Mouse (Mus musculus): ENCODE results near the gene Rnd2. TPM values are rescaled to one million over a fixed set of nuclear protein-coding genes. Genes with fewer than 3 reads are reported as not detected.

Rnd2 gene
- polyA plus RNA-seq, 2 experiments: 10.4 to 20.7 TPM

DNA sequence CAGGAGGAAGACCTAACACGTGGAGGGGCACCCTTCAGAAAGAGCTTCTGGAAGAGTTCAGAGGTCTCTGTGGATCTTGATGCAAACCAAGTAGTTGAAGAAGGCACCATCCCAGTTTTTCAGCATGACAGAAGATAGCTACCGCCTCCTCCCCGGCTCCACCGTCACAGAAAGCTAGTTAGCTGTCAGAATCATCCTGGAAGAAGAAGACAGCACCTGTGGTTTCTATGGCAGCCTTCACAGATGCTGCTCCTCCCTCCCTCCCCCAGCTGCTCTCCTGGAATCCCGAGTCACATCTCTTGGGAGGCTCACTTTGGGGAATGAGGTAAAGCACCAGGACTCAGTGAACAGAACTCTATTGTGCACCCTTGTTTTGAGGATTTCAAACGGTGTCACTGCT, 45.8 kb upstream of the Rnd2 start:
- no peak for ATAC-seq (ENCODE audit: low FRiP score, low read depth)
- H3K27me3 ChIP-seq (ENCODE audit: control insufficient read depth, insufficient read depth, low read length): no peaks in the 10 kb centered on the region
- H3K9me3 ChIP-seq (ENCODE audit: control insufficient read depth, low read length): no peaks in the 10 kb centered on the region
- H3K4me2 ChIP-seq (replicated peaks; ENCODE audit: low read depth, low read length, severe bottlenecking): no peak overlapping the region
- H3K36me3 ChIP-seq (ENCODE audit: control insufficient read depth, insufficient read depth, low read length): peaks cover under 1% of the 10 kb centered on the region; the same call in 1 of the 2 replicates
- no peak for DNase-seq (ENCODE audit: low spot score)
- H3K27ac ChIP-seq (replicated peaks; ENCODE audit: low read depth, low read length): no peak overlapping the region
- WGBS: 59% methylated on average over 6 of the region's 6 CpGs
- H3K4me3 ChIP-seq (replicated peaks; ENCODE audit: low read length): no peak overlapping the region
- no peak overlapping the region for H3K9ac ChIP-seq (ENCODE audit: low read depth, low read length, severe bottlenecking)
- peaks cover 10% of the 10 kb centered on the region for H3K4me1 ChIP-seq (ENCODE audit: control insufficient read depth, insufficient read depth, low read length)
- TF ChIP-seq POLR2A (IDR thresholded peaks at IDR 0.05; ENCODE audit: borderline replicate concordance, extremely low read depth, insufficient read depth, insufficient read length): no peak

DNA sequence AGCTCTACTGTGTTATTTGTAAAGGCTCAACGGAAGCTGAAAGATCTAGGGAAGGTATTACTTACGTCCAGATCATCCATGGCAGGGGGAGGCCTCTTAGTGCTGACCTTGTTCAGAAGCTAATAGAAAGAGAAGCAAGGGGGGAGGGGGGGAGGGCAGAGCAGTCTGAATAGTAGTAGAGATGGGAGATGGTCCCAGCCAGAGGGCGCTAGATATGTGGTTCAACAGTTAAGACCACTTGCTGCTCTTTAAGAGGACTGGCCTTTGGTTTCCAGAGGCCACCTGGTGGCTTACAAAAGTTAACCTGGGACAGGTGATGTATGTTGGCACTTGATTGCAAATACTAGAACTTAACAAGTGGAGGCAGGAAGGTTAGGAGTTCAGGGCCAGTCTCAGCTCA, 45.2 kb upstream of the Rnd2 start:
- H3K36me3 ChIP-seq (ENCODE audit: control insufficient read depth, insufficient read depth, low read length): no peaks in the 10 kb centered on the region
- H3K27me3 ChIP-seq (ENCODE audit: control insufficient read depth, insufficient read depth, low read length): no peaks in the 10 kb centered on the region
- no peak overlapping the region for H3K9ac ChIP-seq (ENCODE audit: low read depth, low read length, severe bottlenecking)
- H3K4me2 ChIP-seq (replicated peaks; ENCODE audit: low read depth, low read length, severe bottlenecking): no peak overlapping the region
- peaks cover 15% of the 10 kb centered on the region for H3K4me1 ChIP-seq (ENCODE audit: control insufficient read depth, insufficient read depth, low read length)
- ATAC-seq (ENCODE audit: low FRiP score, low read depth): no peak
- DNase-seq (ENCODE audit: low spot score): no peak
- TF ChIP-seq POLR2A (IDR thresholded peaks at IDR 0.05; ENCODE audit: borderline replicate concordance, extremely low read depth, insufficient read depth, insufficient read length): no peak
- H3K9me3 ChIP-seq (ENCODE audit: control insufficient read depth, low read length): no peaks in the 10 kb centered on the region
- no peak overlapping the region for H3K4me3 ChIP-seq (replicated peaks; ENCODE audit: low read length)
- 33% methylated on average over 3 of the region's 3 CpGs for WGBS
- H3K27ac ChIP-seq (replicated peaks; ENCODE audit: low read depth, low read length): no peak overlapping the region

- no peak for TF ChIP-seq POLR2A (IDR thresholded peaks at IDR 0.05; ENCODE audit: borderline replicate concordance, extremely low read depth, insufficient read depth, insufficient read length)
- no peak for ATAC-seq (ENCODE audit: low FRiP score, low read depth)
- H3K9ac ChIP-seq (ENCODE audit: low read depth, low read length, severe bottlenecking): no peak overlapping the region
These were observed 44.7 kb upstream of the Rnd2 start for GRCm38 (mm10) chr11:101420148-101420547.

DNA sequence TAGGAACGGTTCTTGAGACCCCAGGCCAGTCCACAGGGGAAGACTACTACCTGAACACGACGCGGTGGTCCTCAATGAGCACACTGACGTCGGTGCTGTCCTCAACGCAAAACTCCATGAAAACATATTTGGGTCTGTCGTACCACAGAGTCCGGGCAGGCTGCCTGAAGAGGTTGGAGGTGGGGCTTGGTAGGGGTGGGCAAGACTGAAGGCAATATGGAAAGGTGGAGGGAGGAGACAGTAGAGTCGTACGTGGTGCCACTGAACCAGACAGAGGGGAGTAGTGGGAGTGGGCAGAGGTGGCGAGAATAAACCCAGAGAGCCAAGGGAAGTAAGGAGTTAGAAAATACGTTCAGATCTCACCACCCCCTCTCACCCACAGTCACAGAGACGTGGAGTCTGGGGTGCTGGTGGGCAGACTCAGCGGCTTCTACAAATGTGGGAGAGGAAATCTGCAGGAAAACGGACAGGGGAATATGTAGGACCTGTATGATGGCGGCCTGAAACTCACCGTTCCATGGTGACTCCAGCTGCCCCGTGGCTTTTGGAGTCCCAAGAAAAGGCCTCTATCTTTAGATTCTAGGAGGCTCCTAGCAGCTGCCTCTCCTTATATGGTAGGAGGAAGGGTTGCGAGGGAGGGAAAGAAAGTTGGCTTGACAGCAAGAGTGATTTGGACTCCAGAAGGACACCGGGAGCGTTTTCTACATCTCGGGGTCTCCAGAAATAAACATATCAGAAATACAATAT, 40.5 kb upstream of the Rnd2 start, which contains the start of gene Gm27029:
Gene Gm27029 (minus strand): TSS at position 692 of the 747 bp plus-strand sequence.
- peaks cover 19% of the 10 kb centered on the region for H3K4me1 ChIP-seq (ENCODE audit: control insufficient read depth, insufficient read depth, low read length)
- H3K4me2 ChIP-seq (replicated peaks; ENCODE audit: low read depth, low read length, severe bottlenecking): peak within 1 kb of the TSS; percentile 82
- no peak for TF ChIP-seq POLR2A (IDR thresholded peaks at IDR 0.05; ENCODE audit: borderline replicate concordance, extremely low read depth, insufficient read depth, insufficient read length)
- H3K36me3 ChIP-seq (ENCODE audit: control insufficient read depth, insufficient read depth, low read length): peaks cover under 1% of the 10 kb centered on the region
- peak within 1 kb of the TSS; percentile 72 for H3K27ac ChIP-seq (replicated peaks; ENCODE audit: low read depth, low read length)
- no peaks in the 10 kb centered on the region for H3K9me3 ChIP-seq (ENCODE audit: control insufficient read depth, low read length)
- H3K27me3 ChIP-seq (ENCODE audit: control insufficient read depth, insufficient read depth, low read length): no peaks in the 10 kb centered on the region
- H3K9ac ChIP-seq (ENCODE audit: low read depth, low read length, severe bottlenecking): peak within 1 kb of the TSS; percentile 73
- ATAC-seq (ENCODE audit: low FRiP score, low read depth) (peak; percentile 76), DNase-seq (ENCODE audit: low spot score) (no peak)
- peak within 1 kb of the TSS; percentile 97 for H3K4me3 ChIP-seq (replicated peaks; ENCODE audit: low read length)
- 4% methylated on average over 23 of the region's 23 CpGs for WGBS

More at GRCm38 (mm10) chr11:101420148-101420547, 44.7 kb upstream of the Rnd2 start:
- Histone ChIP-seq H3K4me1 (ENCODE audit: control insufficient read depth, insufficient read depth, low read length) (peaks cover 15% of the 10 kb centered on the region), H3K36me3 (ENCODE audit: control insufficient read depth, insufficient read depth, low read length) (no peaks in the 10 kb centered on the region), H3K4me2 (replicated peaks; ENCODE audit: low read depth, low read length, severe bottlenecking) (no peak overlapping the region), H3K27me3 (ENCODE audit: control insufficient read depth, insufficient read depth, low read length) (no peaks in the 10 kb centered on the region), H3K4me3 (replicated peaks; ENCODE audit: low read length) (no peak overlapping the region), H3K9me3 (ENCODE audit: control insufficient read depth, low read length) (no peaks in the 10 kb centered on the region), H3K27ac (replicated peaks; ENCODE audit: low read depth, low read length) (no peak overlapping the region)
- WGBS: 87% methylated on average over 5 of the region's 5 CpGs
- DNase-seq (ENCODE audit: low spot score): no peak

DNA sequence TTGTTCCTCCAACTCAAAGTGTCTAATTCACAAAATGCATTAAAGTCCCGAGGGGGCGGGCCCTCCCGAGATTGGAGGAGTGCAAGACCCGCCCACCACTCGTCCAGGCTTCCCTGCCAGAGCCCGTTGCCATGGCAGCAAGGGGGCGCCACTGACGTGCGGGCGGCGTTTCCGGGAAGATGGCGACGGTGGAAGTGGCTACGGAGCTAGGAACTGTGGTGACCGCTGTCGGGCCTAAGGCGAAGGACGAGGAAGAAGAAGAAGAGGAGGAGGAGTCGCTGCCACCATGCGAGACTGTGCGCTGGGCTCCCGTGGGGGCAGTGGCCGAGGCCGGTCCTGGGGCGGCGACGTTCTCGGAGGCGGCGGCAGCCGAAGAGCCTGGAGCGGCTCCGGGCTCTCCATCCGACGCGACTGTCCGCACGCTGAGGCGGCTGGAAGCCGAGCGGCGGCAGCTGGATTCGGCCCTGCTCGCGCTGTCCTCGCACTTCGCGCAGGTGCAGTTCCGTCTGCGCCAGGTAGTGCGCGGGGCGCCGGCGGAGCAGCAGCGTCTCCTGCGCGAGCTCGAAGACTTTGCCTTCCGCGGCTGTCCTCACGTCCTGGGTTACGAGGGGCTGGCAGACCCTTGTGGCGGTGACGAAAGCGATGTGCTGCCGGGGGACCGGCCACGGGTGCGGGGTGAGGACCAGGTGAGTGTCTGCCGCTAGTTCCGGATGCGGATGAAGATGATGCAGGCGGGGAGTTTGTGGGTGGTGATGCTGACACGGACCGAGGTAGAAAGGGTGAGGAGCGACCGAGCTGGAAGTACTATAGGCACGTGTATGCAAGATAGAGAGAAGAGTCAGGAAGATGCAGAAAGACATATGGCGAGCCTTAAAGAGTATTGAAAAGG, 39.6 kb upstream of the Rnd2 start, which contains the start of the genes Rundc1 and Ptges3l:
Gene Rundc1 (plus strand): TSS at position 161 of the 889 bp plus-strand sequence.
Gene Ptges3l (minus strand): TSS at position 409 of the 889 bp plus-strand sequence.
- Histone ChIP-seq H3K4me2 (replicated peaks; ENCODE audit: low read depth, low read length, severe bottlenecking) (peak within 1 kb of the TSS; percentile 82), H3K9me3 (ENCODE audit: control insufficient read depth, low read length) (no peaks in the 10 kb centered on the region), H3K27me3 (ENCODE audit: control insufficient read depth, insufficient read depth, low read length) (no peaks in the 10 kb centered on the region), H3K27ac (replicated peaks; ENCODE audit: low read depth, low read length) (peak within 1 kb of the TSS; percentile 72), H3K4me1 (ENCODE audit: control insufficient read depth, insufficient read depth, low read length) (peaks cover 19% of the 10 kb centered on the region), H3K9ac (ENCODE audit: low read depth, low read length, severe bottlenecking) (peak within 1 kb of the TSS; percentile 73), H3K36me3 (ENCODE audit: control insufficient read depth, insufficient read depth, low read length) (peaks cover 10% of the 10 kb centered on the region), H3K4me3 (replicated peaks; ENCODE audit: low read length) (peak within 1 kb of the TSS; percentile 97)
- ATAC-seq (ENCODE audit: low FRiP score, low read depth) (peak; percentile 95), DNase-seq (ENCODE audit: low spot score) (peak; percentile 97)
- WGBS: 1% methylated on average over 72 of the region's 81 CpGs
- TF ChIP-seq POLR2A (IDR thresholded peaks at IDR 0.05; ENCODE audit: borderline replicate concordance, extremely low read depth, insufficient read depth, insufficient read length): peak; percentile 50; the same call in 1 of the 2 replicates
